Mouse (Mus musculus) MEL (cell line): ENCODE results near the gene Mta3. TPM values are rescaled to one million over a fixed set of nuclear protein-coding genes. Genes with fewer than 3 reads are reported as not detected.
A peak's percentile ranks its signal among the peaks of the same experiment; 100 is the strongest.

ENCODE experiments used
- DNase-seq: peaks from one replicate; pipeline ENCODE4 v3.0.0; 2011; ENCODE audit warnings: low read depth, low spot score
- H3K27ac ChIP-seq: 2 replicates; pipeline ENCODE4 v1.5.1; 2012; ENCODE audit warnings: low read depth, mild to moderate bottlenecking, control low read depth, low read length, moderate library complexity; ENCODE audit not compliant: control insufficient read depth
- H3K27me3 ChIP-seq, 2 experiments: fragments of 150-350 bp in 1 of 2; sonication (generic) in 1 of 2; 2 replicates each; pipeline ENCODE4 v1.6.1; 2012; ENCODE audit warnings: low read length in 2 of 2, mild to moderate bottlenecking in 2 of 2, improper control_type of control experiment in 1 of 2, moderate library complexity in 1 of 2; ENCODE audit not compliant: insufficient read depth in 2 of 2, control insufficient read depth in 1 of 2
- H3K36me3 ChIP-seq, 2 experiments: 2 replicates each; pipeline ENCODE4 v1.6.1; 2012 to 2014; ENCODE audit warnings: low read length in 2 of 2, improper control_type of control experiment in 1 of 2, inconsistent platforms in 1 of 2, mild to moderate bottlenecking in 1 of 2; ENCODE audit not compliant: insufficient read depth in 2 of 2, control insufficient read depth in 1 of 2
- H3K4me1 ChIP-seq, 2 experiments: fragments of 150-350 bp in 1 of 2; sonication (generic) in 1 of 2; 2 replicates each; pipeline ENCODE4 v1.6.1; 2012; ENCODE audit warnings: low read length in 2 of 2, improper control_type of control experiment in 1 of 2, mild to moderate bottlenecking in 1 of 2; ENCODE audit not compliant: insufficient read depth in 2 of 2, control insufficient read depth in 1 of 2
- H3K4me3 ChIP-seq, 2 experiments: fragments of 150-350 bp in 1 of 2; sonication (generic) in 1 of 2; 2 replicates each; pipeline ENCODE4 v1.5.1; 2012; ENCODE audit warnings: low read depth in 2 of 2, low read length in 2 of 2, mild to moderate bottlenecking in 2 of 2, moderate library complexity in 2 of 2, control low read depth in 1 of 2, improper control_type of control experiment in 1 of 2; ENCODE audit not compliant: control insufficient read depth in 1 of 2, insufficient read depth in 1 of 2
- H3K79me2 ChIP-seq: 2 replicates; pipeline ENCODE4 v1.6.1; 2012; ENCODE audit warnings: mild to moderate bottlenecking, low read length, moderate library complexity; ENCODE audit not compliant: control insufficient read depth, poor library complexity, insufficient read depth
- H3K9ac ChIP-seq: 2 replicates; pipeline ENCODE4 v1.6.1; 2012; ENCODE audit warnings: low read depth, mild to moderate bottlenecking, control low read depth, low read length, moderate library complexity; ENCODE audit not compliant: control insufficient read depth, poor library complexity, severe bottlenecking
- H3K9me3 ChIP-seq: fragments of 150-350 bp; sonication (generic); replicated peaks from 2 replicates; pipeline ENCODE4 v1.6.1; 2012; ENCODE audit warnings: mild to moderate bottlenecking, low read length, improper control_type of control experiment, moderate library complexity; ENCODE audit not compliant: insufficient read depth
- BHLHE40 ChIP-seq: IDR thresholded peaks from 2 replicates; pipeline ENCODE4 v1.6.1; 2012; ENCODE audit warnings: low read depth, mild to moderate bottlenecking, inconsistent platforms, low read length, improper control_type of control experiment, borderline replicate concordance
- CTCF ChIP-seq, 3 experiments: IDR thresholded peaks in 2 of 3; conservative IDR thresholded peaks in 1 of 3; 2 replicates each; pipeline ENCODE4 v1.5.1; 2011 to 2012; ENCODE audit warnings: low read length in 3 of 3, low read depth in 2 of 3, mild to moderate bottlenecking in 2 of 3, improper control_type of control experiment in 1 of 3, inconsistent platforms in 1 of 3, mixed read lengths in 1 of 3, moderate library complexity in 1 of 3; ENCODE audit not compliant: control insufficient read depth in 1 of 3, insufficient read depth in 1 of 3, poor library complexity in 1 of 3, severe bottlenecking in 1 of 3
- ELF1 ChIP-seq: IDR thresholded peaks from 2 replicates; pipeline ENCODE4 v1.6.1; 2014; ENCODE audit warnings: low read depth, mild to moderate bottlenecking, inconsistent platforms, low read length, improper control_type of control experiment, moderate library complexity
- EP300 ChIP-seq, 2 experiments: IDR thresholded peaks; 2 replicates each; pipeline ENCODE4 v1.6.1; 2011; ENCODE audit warnings: improper control_type of control experiment in 2 of 2, low read length in 2 of 2, low read depth in 1 of 2, mild to moderate bottlenecking in 1 of 2
- ETS1 ChIP-seq: IDR thresholded peaks from 2 replicates; pipeline ENCODE4 v1.6.1; 2012; ENCODE audit warnings: low read depth, mild to moderate bottlenecking, inconsistent platforms, low read length, improper control_type of control experiment, moderate library complexity
- GABPA ChIP-seq: IDR thresholded peaks from 2 replicates; pipeline ENCODE4 v1.6.1; 2012; ENCODE audit warnings: low read depth, mild to moderate bottlenecking, inconsistent platforms, low read length, improper control_type of control experiment, moderate library complexity
- GATA1 ChIP-seq: IDR thresholded peaks from 2 replicates; pipeline ENCODE4 v1.6.1; 2011; ENCODE audit warnings: low read depth, low read length, improper control_type of control experiment
- HCFC1 ChIP-seq: IDR thresholded peaks from 2 replicates; pipeline ENCODE4 v1.6.1; 2012; ENCODE audit warnings: low read depth, mild to moderate bottlenecking, inconsistent platforms, low read length, improper control_type of control experiment, moderate library complexity
- JUND ChIP-seq: IDR thresholded peaks from 2 replicates; pipeline ENCODE4 v1.6.1; 2011; ENCODE audit warnings: low read depth, mild to moderate bottlenecking, improper control_type of control experiment, low read length
- KAT2A ChIP-seq: conservative IDR thresholded peaks from 2 replicates; pipeline ENCODE4 v1.6.1; 2012; ENCODE audit warnings: low read depth, low read length, improper control_type of control experiment, inconsistent platforms
- MAZ ChIP-seq: IDR thresholded peaks from 2 replicates; pipeline ENCODE4 v1.6.1; 2012; ENCODE audit warnings: low read depth, mild to moderate bottlenecking, inconsistent platforms, low read length, improper control_type of control experiment
- MEF2A ChIP-seq: IDR thresholded peaks from 2 replicates; pipeline ENCODE4 v1.6.1; 2014; ENCODE audit warnings: low read depth, mild to moderate bottlenecking, inconsistent platforms, low read length, improper control_type of control experiment; ENCODE audit not compliant: poor library complexity, insufficient replicate concordance, severe bottlenecking; ENCODE audit errors: extremely low read depth
- MXI1 ChIP-seq: IDR thresholded peaks from 2 replicates; pipeline ENCODE4 v1.6.1; 2011; ENCODE audit warnings: mild to moderate bottlenecking, low read depth, low read length, improper control_type of control experiment
- MYB ChIP-seq: IDR thresholded peaks from 2 replicates; pipeline ENCODE4 v1.6.1; 2011; ENCODE audit warnings: mild to moderate bottlenecking, low read depth, low read length, improper control_type of control experiment
- NELFE ChIP-seq: IDR thresholded peaks from 2 replicates; pipeline ENCODE4 v1.6.1; 2011; ENCODE audit warnings: low read depth, low read length, improper control_type of control experiment
- NRF1 ChIP-seq: IDR thresholded peaks from 2 replicates; pipeline ENCODE4 v1.6.1; 2014; ENCODE audit warnings: low read depth, mild to moderate bottlenecking, inconsistent platforms, low read length, improper control_type of control experiment, moderate library complexity; ENCODE audit not compliant: poor library complexity, insufficient read depth, severe bottlenecking
- POLR2A ChIP-seq, 2 experiments: IDR thresholded peaks; 2 replicates each; pipeline ENCODE4 v1.6.1; 2011 to 2012; ENCODE audit warnings: low read length in 2 of 2, mild to moderate bottlenecking in 2 of 2, control low read depth in 1 of 2, improper control_type of control experiment in 1 of 2, low read depth in 1 of 2, moderate library complexity in 1 of 2; ENCODE audit not compliant: control insufficient read depth in 1 of 2, insufficient read depth in 1 of 2, poor library complexity in 1 of 2
- POLR2AphosphoS5 ChIP-seq: IDR thresholded peaks from 2 replicates; pipeline ENCODE4 v1.6.1; 2012; ENCODE audit warnings: low read depth, borderline replicate concordance, mild to moderate bottlenecking, inconsistent platforms, low read length, moderate library complexity, mixed read lengths
- RAD21 ChIP-seq: IDR thresholded peaks from 2 replicates; pipeline ENCODE4 v1.6.1; 2011; ENCODE audit warnings: mild to moderate bottlenecking, low read depth, low read length, improper control_type of control experiment
- RCOR1 ChIP-seq: IDR thresholded peaks from 2 replicates; pipeline ENCODE4 v1.6.1; 2012; ENCODE audit warnings: low read depth, mild to moderate bottlenecking, inconsistent platforms, low read length, improper control_type of control experiment
- SMC3 ChIP-seq: IDR thresholded peaks from 2 replicates; pipeline ENCODE4 v1.6.1; 2011; ENCODE audit warnings: low read depth, low read length, improper control_type of control experiment
- TAL1 ChIP-seq: IDR thresholded peaks from 2 replicates; pipeline ENCODE4 v1.6.1; 2012; ENCODE audit warnings: mild to moderate bottlenecking, inconsistent platforms, low read length, moderate library complexity, mixed read lengths
- TBP ChIP-seq: IDR thresholded peaks from 2 replicates; pipeline ENCODE4 v1.8.0; 2011; ENCODE audit warnings: low read depth, low read length, improper control_type of control experiment
- TCF12 ChIP-seq: IDR thresholded peaks from 2 replicates; pipeline ENCODE4 v1.6.1; 2014; ENCODE audit warnings: low read depth, mild to moderate bottlenecking, inconsistent platforms, low read length, improper control_type of control experiment, moderate library complexity
- UBTF ChIP-seq: IDR thresholded peaks from 2 replicates; pipeline ENCODE4 v1.6.1; 2012; ENCODE audit warnings: low read depth, mild to moderate bottlenecking, inconsistent platforms, low read length, improper control_type of control experiment, moderate library complexity, borderline replicate concordance; ENCODE audit not compliant: insufficient read depth
- USF1 ChIP-seq: IDR thresholded peaks from 2 replicates; pipeline ENCODE4 v1.6.1; 2014; ENCODE audit warnings: low read depth, mild to moderate bottlenecking, inconsistent platforms, low read length, improper control_type of control experiment, moderate library complexity
- ZC3H11A ChIP-seq: IDR thresholded peaks from 2 replicates; pipeline ENCODE4 v1.6.1; 2012; ENCODE audit warnings: low read depth, mild to moderate bottlenecking, inconsistent platforms, low read length, improper control_type of control experiment
- ZKSCAN1 ChIP-seq: IDR thresholded peaks from 2 replicates; pipeline ENCODE4 v1.6.1; 2012; ENCODE audit warnings: low read depth, mild to moderate bottlenecking, inconsistent platforms, low read length, improper control_type of control experiment, moderate library complexity
- ZMIZ1 ChIP-seq: IDR thresholded peaks from 2 replicates; pipeline ENCODE4 v1.6.1; 2012; ENCODE audit warnings: low read depth, mild to moderate bottlenecking, inconsistent platforms, low read length, improper control_type of control experiment, moderate library complexity
- ZNF384 ChIP-seq: IDR thresholded peaks from 2 replicates; pipeline ENCODE4 v1.6.1; 2012; ENCODE audit warnings: low read depth, mild to moderate bottlenecking, inconsistent platforms, low read length, improper control_type of control experiment
- polyA plus RNA-seq, 2 experiments: library from polyadenylated mRNA; stranded (reverse) in 1 of 2; unstranded in 1 of 2; fragments of >175 nt in 1 of 2; fragments of >200 nt in 1 of 2; gene quantifications; 2 replicates each; pipeline versions ENCODE4 v1.2.1 to v1.2.4; 2012; ENCODE audit warnings: low replicate concordance in 2 of 2, low read depth in 1 of 2; ENCODE audit not compliant: insufficient read length in 2 of 2, insufficient read depth in 1 of 2, missing spikeins in 1 of 2
- total RNA-seq: library from RNA; depleted of rRNA; stranded (reverse); fragments of 300-350 nt; gene quantifications from 2 replicates; pipeline ENCODE4 v1.2.3, GENCODE M21; 2012

Mta3 gene
- total and polyA plus RNA-seq, 3 experiments: 28.8 to 58.2 TPM; not detected in 1

- TF ChIP-seq ETS1: no peak
- H3K36me3 ChIP-seq: peaks cover 0 to 22% of the 10 kb centered on the region in 2 experiments; a peak in 2 of 4 replicates
- no peak overlapping the region for H3K4me3 ChIP-seq
- DNase-seq: no peak
- H3K27ac ChIP-seq: no peak overlapping the region
- H3K27me3 ChIP-seq: no peaks in the 10 kb centered on the region
- no peak overlapping the region for H3K9ac ChIP-seq
- no peaks in the 10 kb centered on the region; the same call in 1 of the 2 replicates for H3K79me2 ChIP-seq
- peaks cover 11 to 26% of the 10 kb centered on the region in 2 experiments for H3K4me1 ChIP-seq
- no peaks in the 10 kb centered on the region for H3K9me3 ChIP-seq
Measured at GRCm38 (mm10) chr17:83812200-83812944, 106.4 kb downstream of the Mta3 start.

GRCm38 (mm10) chr17:83813050-83813449, 107.1 kb downstream of the Mta3 start:
- no peaks in the 10 kb centered on the region for H3K27me3 ChIP-seq
- H3K9me3 ChIP-seq: no peaks in the 10 kb centered on the region
- H3K4me3 ChIP-seq: no peak overlapping the region
- no peak overlapping the region for H3K9ac ChIP-seq
- peaks cover 11 to 26% of the 10 kb centered on the region in 2 experiments for H3K4me1 ChIP-seq
- no peak overlapping the region for H3K27ac ChIP-seq
- no peaks in the 10 kb centered on the region; the same call in 1 of the 2 replicates for H3K79me2 ChIP-seq
- DNase-seq: peak; percentile 58
- peaks cover 0 to 20% of the 10 kb centered on the region in 2 experiments; a peak in 2 of 4 replicates for H3K36me3 ChIP-seq
- TF ChIP-seq TAL1: no peak
- no peak for TF ChIP-seq SMC3
- no peak for TF ChIP-seq BHLHE40
- no peak for TF ChIP-seq NELFE
- TF ChIP-seq GABPA: no peak
- TF ChIP-seq RAD21: no peak
- TF ChIP-seq GATA1: peak; percentile 76
- TF ChIP-seq CTCF (IDR thresholded peaks at IDR 0.05 in 2 of 3, conservative IDR thresholded peaks at IDR 0.05 in 1 of 3; ENCODE audit: control insufficient read depth in 1 of 3, insufficient read depth in 1 of 3, low read depth in 2 of 3, low read length in 3 of 3, poor library complexity in 1 of 3, severe bottlenecking in 1 of 3): no peak
- peak; percentile 44; the same call in 1 of the 2 replicates for TF ChIP-seq NRF1
- no peak for TF ChIP-seq POLR2A (IDR thresholded peaks at IDR 0.05; ENCODE audit: control insufficient read depth in 1 of 2, insufficient read depth in 1 of 2, low read depth in 1 of 2, low read length in 2 of 2, poor library complexity in 1 of 2)
- TF ChIP-seq EP300 (IDR thresholded peaks at IDR 0.05; ENCODE audit: low read depth in 1 of 2, low read length in 2 of 2): peak; percentile 55 to 66
- no peak for TF ChIP-seq ZMIZ1
- TF ChIP-seq KAT2A: no peak
- no peak for TF ChIP-seq POLR2AphosphoS5
- TF ChIP-seq MEF2A: no peak
- no peak for TF ChIP-seq ZKSCAN1
- no peak for TF ChIP-seq MXI1
- no peak for TF ChIP-seq HCFC1
- no peak for TF ChIP-seq ZC3H11A
- TF ChIP-seq TCF12: peak; percentile 62; the same call in 1 of the 2 replicates
- no peak for TF ChIP-seq JUND
- peak; percentile 89 for TF ChIP-seq ETS1
- TF ChIP-seq MAZ: no peak
- TF ChIP-seq MYB: no peak
- TF ChIP-seq ELF1: no peak
- no peak for TF ChIP-seq ZNF384
- no peak for TF ChIP-seq UBTF
- TF ChIP-seq RCOR1: peak; percentile 29; the same call in 1 of the 2 replicates
- no peak for TF ChIP-seq USF1
- no peak for TF ChIP-seq TBP
